Mouse (Mus musculus) ES-E14 (cell line): Measurements from ENCODE around the gene Vps45.

Source experiments
- CHD2 ChIP-seq: IDR thresholded peaks from 2 replicates; pipeline ENCODE4 v1.6.1; 2014; ENCODE audit warnings: mild to moderate bottlenecking, low read depth, low read length, inconsistent platforms
- HCFC1 ChIP-seq: IDR thresholded peaks from 2 replicates; pipeline ENCODE4 v1.6.1; 2012; ENCODE audit warnings: low read length, inconsistent platforms, borderline replicate concordance; ENCODE audit not compliant: insufficient read depth
- MAFK ChIP-seq: IDR thresholded peaks from 2 replicates; pipeline ENCODE4 v1.6.1; 2014; ENCODE audit warnings: mild to moderate bottlenecking, low read depth, low read length, inconsistent platforms; ENCODE audit not compliant: insufficient read depth
- ZNF384 ChIP-seq: IDR thresholded peaks from 2 replicates; pipeline ENCODE4 v1.6.1; 2012; ENCODE audit warnings: low read depth, low read length, inconsistent platforms

DNA sequence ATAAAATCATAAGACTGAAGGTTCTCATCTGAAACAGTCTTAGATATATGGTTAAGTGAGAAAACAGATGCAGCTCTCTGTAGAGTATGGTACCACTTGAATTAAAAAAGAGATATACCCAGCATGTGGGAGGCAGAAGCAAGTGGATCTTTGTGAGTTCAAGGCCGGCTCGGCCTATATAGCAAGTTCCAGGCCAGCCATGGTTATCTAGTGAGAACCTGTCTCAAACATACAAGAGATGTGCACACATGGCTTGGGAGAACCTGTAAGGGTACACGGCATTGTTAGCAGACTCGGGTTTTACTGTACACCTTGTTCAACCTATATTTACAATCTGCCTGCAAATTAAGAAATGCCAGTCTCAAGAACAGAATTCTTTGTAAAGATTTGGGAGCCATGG lies 19.4 kb downstream of the Vps45 start:
- TF ChIP-seq ZNF384 (no peak), CHD2 (no peak), MAFK (no peak), HCFC1 (no peak)
